Mouse (Mus musculus) ES-E14 (cell line): Measurements from ENCODE around the gene Foxp1. TPM values are rescaled to one million over a fixed set of nuclear protein-coding genes. Genes with fewer than 3 reads are reported as not detected.

Experiments
- DNase-seq: peaks from one replicate; pipeline ENCODE4 v3.0.0-alpha.2; 2013; ENCODE audit warnings: low read depth, low spot score
- H3K27ac ChIP-seq: 2 replicates; pipeline ENCODE4 v1.5.1; 2012; ENCODE audit warnings: low read depth, mild to moderate bottlenecking, low read length, moderate library complexity, mixed read lengths; ENCODE audit not compliant: poor library complexity, insufficient read depth, severe bottlenecking
- H3K36me3 ChIP-seq: 2 replicates; pipeline ENCODE4 v1.6.1; 2012; ENCODE audit warnings: mild to moderate bottlenecking, low read length, moderate library complexity, mixed read lengths; ENCODE audit not compliant: control insufficient read depth, poor library complexity, insufficient read depth, severe bottlenecking
- H3K4me1 ChIP-seq, 2 experiments: fragments of 150-350 bp in 1 of 2; sonication (generic) in 1 of 2; 2 replicates each; pipeline ENCODE4 v1.6.1; 2012; ENCODE audit warnings: low read length in 2 of 2, mild to moderate bottlenecking in 1 of 2, mixed read lengths in 1 of 2; ENCODE audit not compliant: control insufficient read depth in 2 of 2, insufficient read depth in 2 of 2, poor library complexity in 1 of 2
- H3K4me3 ChIP-seq, 2 experiments: fragments of 150-350 bp in 1 of 2; sonication (generic) in 1 of 2; 2 replicates each; pipeline ENCODE4 v1.5.1; 2012; ENCODE audit warnings: low read length in 2 of 2, low read depth in 1 of 2, mild to moderate bottlenecking in 1 of 2, mixed read lengths in 1 of 2; ENCODE audit not compliant: insufficient read depth in 1 of 2, poor library complexity in 1 of 2, severe bottlenecking in 1 of 2
- H3K9ac ChIP-seq: 2 replicates; pipeline ENCODE4 v1.6.1; 2012; ENCODE audit warnings: low read depth, mild to moderate bottlenecking, low read length, mixed read lengths; ENCODE audit not compliant: poor library complexity, insufficient read depth, severe bottlenecking
- H3K9me3 ChIP-seq: fragments of 150-350 bp; sonication (generic); 2 replicates; pipeline ENCODE4 v1.6.1; 2012; ENCODE audit warnings: low read depth, mild to moderate bottlenecking, low read length; ENCODE audit not compliant: control insufficient read depth, insufficient read depth
- CHD2 ChIP-seq: IDR thresholded peaks from 2 replicates; pipeline ENCODE4 v1.6.1; 2014; ENCODE audit warnings: mild to moderate bottlenecking, low read depth, low read length, inconsistent platforms
- HCFC1 ChIP-seq: IDR thresholded peaks from 2 replicates; pipeline ENCODE4 v1.6.1; 2012; ENCODE audit warnings: low read length, inconsistent platforms, borderline replicate concordance; ENCODE audit not compliant: insufficient read depth
- MAFK ChIP-seq: IDR thresholded peaks from 2 replicates; pipeline ENCODE4 v1.6.1; 2014; ENCODE audit warnings: mild to moderate bottlenecking, low read depth, low read length, inconsistent platforms; ENCODE audit not compliant: insufficient read depth
- ZC3H11A ChIP-seq: IDR thresholded peaks from 2 replicates; pipeline ENCODE4 v1.6.1; 2012; ENCODE audit warnings: low read depth, mild to moderate bottlenecking, inconsistent platforms, low read length, borderline replicate concordance
- ZNF384 ChIP-seq: IDR thresholded peaks from 2 replicates; pipeline ENCODE4 v1.6.1; 2012; ENCODE audit warnings: low read depth, low read length, inconsistent platforms
- in situ Hi-C, 2 experiments: fragments of 600-800 bp; cut with MboI; formaldehyde crosslinking; loops; one replicate each; pipeline ENCODE4 v1.15.1; 2025; ENCODE audit warnings: low sequenced_read_pairs in 2 of 2, inconsistent platforms in 1 of 2; ENCODE audit not compliant: unreplicated experiment in 2 of 2
- total RNA-seq: library from RNA; depleted of rRNA; stranded (reverse); fragments of 300-350 nt; gene quantifications from 2 replicates; pipeline ENCODE4 v1.2.3, GENCODE M21; 2012

Gene Foxp1
- total RNA-seq, 1 experiment, result 70.0 TPM

GRCm38 (mm10) chr6:99319415-99320405 is 202.8 kb downstream of the Foxp1 start:
- H3K4me1 ChIP-seq, result peaks cover 0 to 2% of the 10 kb centered on the region in 2 experiments; a peak in 1 of 4 replicates
- TF ChIP-seq ZC3H11A, result no peak
- no peak for TF ChIP-seq ZNF384
- no peak for TF ChIP-seq MAFK
- TF ChIP-seq CHD2, result no peak
- TF ChIP-seq HCFC1, result no peak
- in situ Hi-C loops, result no loop called here
- H3K27ac ChIP-seq, result no peak overlapping the region
- no peak for DNase-seq
- no peak overlapping the region for H3K9ac ChIP-seq
- H3K9me3 ChIP-seq, result no peaks in the 10 kb centered on the region
- H3K4me3 ChIP-seq, result no peak overlapping the region
- no peaks in the 10 kb centered on the region for H3K36me3 ChIP-seq

GRCm38 (mm10) chr6:99314746-99315145 is 207.8 kb downstream of the Foxp1 start:
- Histone ChIP-seq H3K4me3 (no peak overlapping the region), H3K36me3 (no peaks in the 10 kb centered on the region), H3K27ac (no peak overlapping the region), H3K9me3 (no peaks in the 10 kb centered on the region), H3K9ac (no peak overlapping the region), H3K4me1 (peaks cover 0 to 1% of the 10 kb centered on the region in 2 experiments; a peak in 1 of 4 replicates)
- TF ChIP-seq CHD2 (no peak), MAFK (no peak), ZNF384 (no peak), HCFC1 (no peak), ZC3H11A (no peak)
- DNase-seq, result no peak
- in situ Hi-C loops, result no loop called here

GRCm38 (mm10) chr6:99310529-99310928 is 212.0 kb downstream of the Foxp1 start:
- DNase-seq, result no peak
- no peaks in the 10 kb centered on the region for H3K36me3 ChIP-seq
- no peak for TF ChIP-seq ZC3H11A
- no peak for TF ChIP-seq ZNF384
- no peak for TF ChIP-seq MAFK
- TF ChIP-seq HCFC1, result no peak
- TF ChIP-seq CHD2, result no peak
- H3K4me1 ChIP-seq, result no peaks in the 10 kb centered on the region
- H3K9ac ChIP-seq, result no peak overlapping the region
- no peak overlapping the region for H3K27ac ChIP-seq
- no peak overlapping the region for H3K4me3 ChIP-seq
- H3K9me3 ChIP-seq, result no peaks in the 10 kb centered on the region
- in situ Hi-C loops, result no loop called here

- no peak for DNase-seq
- Histone ChIP-seq H3K9ac (no peak overlapping the region), H3K27ac (no peak overlapping the region), H3K36me3 (no peaks in the 10 kb centered on the region), H3K4me1 (no peaks in the 10 kb centered on the region), H3K4me3 (no peak overlapping the region), H3K9me3 (no peaks in the 10 kb centered on the region)
- TF ChIP-seq MAFK, result no peak
- TF ChIP-seq HCFC1, result no peak
- no peak for TF ChIP-seq CHD2
- in situ Hi-C loops, result no loop called here
Observed at GRCm38 (mm10) chr6:99310171-99310500, 212.4 kb downstream of the Foxp1 start.
